Comparison of ENCODE assay signal across 28 mouse cellular contexts in the genomic region with DNA sequence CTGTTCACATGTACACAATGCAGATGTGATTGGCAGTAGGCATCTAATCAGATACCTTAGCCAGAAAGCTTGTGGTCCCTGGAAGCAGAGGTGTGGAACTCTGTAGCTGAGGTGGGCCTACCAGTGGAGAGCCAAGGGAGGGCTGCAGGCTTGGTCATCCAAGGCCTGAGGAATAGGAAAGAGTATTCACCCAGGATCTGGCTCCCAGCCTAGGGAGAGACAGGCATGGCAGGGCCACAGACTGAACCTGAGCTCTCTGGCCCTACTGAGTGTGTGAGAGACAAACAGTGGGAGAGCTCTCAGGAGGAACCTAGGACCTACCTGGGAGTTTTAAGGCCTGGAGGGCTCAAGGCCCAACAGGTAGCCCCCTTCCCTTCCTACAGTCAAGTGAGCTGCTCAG. TPM values are rescaled to one million over a fixed set of nuclear protein-coding genes. Genes with fewer than 3 reads are reported as not detected.
DNase-seq lines count a peak whose midpoint lies in the region; ATAC-seq and TF ChIP-seq lines count a peak whose summit lies in the region.
"Had no signal": no experiment of that assay in that cellular context is flagged by ENCODE, and none has a peak within 500 bp of the region (broad histone marks: within the 10 kb centered on the region; RNA-seq: fewer than 3 reads in every experiment).

No protein-coding gene starts in this region.

- H3K9ac ChIP-seq in liver, postnatal 0 days (replicated peaks), result peak overlapping the region; percentile 34; the same call in 1 of the 2 replicates
- H3K9ac ChIP-seq: embryonic facial prominence, embryonic 13.5 days; embryonic facial prominence, embryonic 15.5 days; forebrain, embryonic 12.5 days had no signal

- no peak overlapping the region for H3K27ac ChIP-seq in liver, postnatal 0 days (ENCODE audit: low read depth)
- H3K27ac ChIP-seq: embryonic facial prominence, embryonic 13.5 days; embryonic facial prominence, embryonic 15.5 days; forebrain, embryonic 10.5 days; forebrain, embryonic 12.5 days had no signal

- peak; percentile 33 for DNase-seq in adrenal gland, postnatal 10 days
- no peak for DNase-seq in adrenal gland, postnatal 36 days
- DNase-seq in heart, adult 11 months, result peak; percentile 62
- DNase-seq in heart, postnatal 4 days, result no peak
- DNase-seq in liver, postnatal 0 days, result no peak
- no peak for DNase-seq in liver
- DNase-seq: adrenal gland, adult 8-10 months; adrenal gland, postnatal 25 days; B cell, adult 2 months; cerebellum, adult 11 months; cerebellum, adult 18-20 months; cerebellum, adult 8-10 months; cerebellum, adult 9-11 months; cerebellum, postnatal 14 days; cerebellum, postnatal 36 days; embryo, embryonic 11 days had no signal

- no peak for ATAC-seq in liver, postnatal 0 days
- ATAC-seq: activated CD4-positive, CD25-positive, alpha-beta regulatory T cell, adult 4 months; CD4-positive, CD25-positive, alpha-beta regulatory T cell, adult 4 months; forebrain, embryonic 14.5 days; forebrain, embryonic 16.5 days; Patski had no signal

- H3K4me2 ChIP-seq in liver, postnatal 0 days (ENCODE audit: low read depth, low read length), result no peak overlapping the region
- H3K4me2 ChIP-seq: embryonic facial prominence, embryonic 13.5 days; embryonic facial prominence, embryonic 15.5 days; forebrain, embryonic 12.5 days had no signal

- H3K27me3 ChIP-seq in liver, postnatal 0 days (ENCODE audit: insufficient read depth, low read length), result no peaks in the 10 kb centered on the region
- H3K27me3 ChIP-seq: CH12.LX; embryonic facial prominence, embryonic 13.5 days; embryonic facial prominence, embryonic 15.5 days; forebrain, embryonic 12.5 days; Patski had no signal

- no peak overlapping the region for H3K4me3 ChIP-seq in liver, postnatal 0 days (ENCODE audit: low read depth, low read length)
- H3K4me3 ChIP-seq: embryonic facial prominence, embryonic 13.5 days; embryonic facial prominence, embryonic 15.5 days; erythroblast, embryonic 14.5 days; forebrain, embryonic 10.5 days; forebrain, embryonic 12.5 days had no signal

- H3K9me3 ChIP-seq in liver, postnatal 0 days (ENCODE audit: low read length), result no peaks in the 10 kb centered on the region
- H3K9me3 ChIP-seq: embryonic facial prominence, embryonic 13.5 days; embryonic facial prominence, embryonic 15.5 days; forebrain, embryonic 10.5 days; forebrain, embryonic 12.5 days; G1E had no signal

- no peak for TF ChIP-seq CTCF in liver, postnatal 0 days (IDR thresholded peaks at IDR 0.05; ENCODE audit: low read depth)

- no peak for TF ChIP-seq EP300 in liver, postnatal 0 days (IDR thresholded peaks at IDR 0.05; ENCODE audit: low read depth)

- peaks cover 24% of the 10 kb centered on the region for H3K4me1 ChIP-seq in liver, postnatal 0 days (ENCODE audit: insufficient read depth)

- H3K36me3 ChIP-seq in liver, postnatal 0 days (replicated peaks; ENCODE audit: insufficient read depth, low read length), result peaks cover 33% of the 10 kb centered on the region

RNA-seq across cellular contexts. Expression of a gene that starts 9.1 kb away (rescaled TPM):
- 100 to 1,000 TPM; 213 to 245 TPM for total RNA-seq in adrenal gland, postnatal 10 days (2021)
- 100 to 1,000 TPM; 231 to 299 TPM for total RNA-seq in adrenal gland, postnatal 36 days (2021)
- total RNA-seq in heart, postnatal 4 days (2021), result 100 to 1,000 TPM; 333 to 343 TPM
- polyA plus RNA-seq in liver, postnatal 0 days (2015; fragmentation: Nextera tagmentation; extraction: Ambion mirVana), result 80.4 and 88.9 TPM in 2 replicates

RNA-seq across cellular contexts. Expression of a gene that starts 30.4 kb away (rescaled TPM):
- 100 to 1,000 TPM; 156 to 168 TPM for total RNA-seq in adrenal gland, postnatal 10 days (2021)
- total RNA-seq in adrenal gland, postnatal 36 days (2021), result 100 to 1,000 TPM in 1 of 2 experiments, 10 to 100 TPM in 1; 62.7 to 110 TPM
- 10 to 100 TPM; 29.1 to 35.0 TPM for total RNA-seq in heart, postnatal 4 days (2021)
- polyA plus RNA-seq in liver, postnatal 0 days (2015; fragmentation: Nextera tagmentation; extraction: Ambion mirVana), result 64.4 and 93.5 TPM in 2 replicates
- polyA plus RNA-seq: erythroblast, embryonic 14.5 days; G1E had no signal

RNA-seq across cellular contexts. Expression of a gene that starts 32.7 kb away (rescaled TPM):
- 100 to 1,000 TPM; 115 to 126 TPM for total RNA-seq in adrenal gland, postnatal 10 days (2021)
- total RNA-seq in adrenal gland, postnatal 36 days (2021), result 100 to 1,000 TPM in 1 of 2 experiments, 10 to 100 TPM in 1; 92.9 to 119 TPM
- total RNA-seq in heart, postnatal 4 days (2021), result 10 to 100 TPM; 84.4 to 96.9 TPM
- polyA plus RNA-seq in liver, postnatal 0 days (2015; fragmentation: Nextera tagmentation; extraction: Ambion mirVana), result 137 and 144 TPM in 2 replicates

RNA-seq across cellular contexts. Expression of a gene that starts 59.1 kb away (rescaled TPM):
- total RNA-seq in adrenal gland, postnatal 10 days (2021), result 100 to 1,000 TPM in 1 of 2 experiments, 10 to 100 TPM in 1; 85.3 to 108 TPM
- 10 to 100 TPM; 72.2 to 90.5 TPM for total RNA-seq in adrenal gland, postnatal 36 days (2021)
- total RNA-seq in heart, postnatal 4 days (2021), result 10 to 100 TPM; 57.5 to 58.5 TPM
- 9.4 and 10.6 TPM in 2 replicates for polyA plus RNA-seq in liver, postnatal 0 days (2015; fragmentation: Nextera tagmentation; extraction: Ambion mirVana)

Comparison
In these comparisons a context has a peak if more than half of its experiments do, and no peak if none do; other contexts are left out.
1. DNase-seq: peak in adrenal gland, postnatal 10 days (single experiment) and heart, adult 11 months (single experiment); none in adrenal gland, postnatal 36 days (0 of 2), heart, postnatal 4 days (single experiment), liver, postnatal 0 days (single experiment) and liver (single experiment).